Mouse (Mus musculus) thymus, postnatal 4 days (tissue): ENCODE data around the gene Pik3r2.
"Not testable (repeated sequence)": the region's sequence is repeated elsewhere in the genome, so short reads cannot be mapped to it uniquely, and the experiment has no call there.

Experiments
- DNase-seq: peaks from one replicate; pipeline ENCODE4 v3.0.0; 2021

Pik3r2 gene

DNA sequence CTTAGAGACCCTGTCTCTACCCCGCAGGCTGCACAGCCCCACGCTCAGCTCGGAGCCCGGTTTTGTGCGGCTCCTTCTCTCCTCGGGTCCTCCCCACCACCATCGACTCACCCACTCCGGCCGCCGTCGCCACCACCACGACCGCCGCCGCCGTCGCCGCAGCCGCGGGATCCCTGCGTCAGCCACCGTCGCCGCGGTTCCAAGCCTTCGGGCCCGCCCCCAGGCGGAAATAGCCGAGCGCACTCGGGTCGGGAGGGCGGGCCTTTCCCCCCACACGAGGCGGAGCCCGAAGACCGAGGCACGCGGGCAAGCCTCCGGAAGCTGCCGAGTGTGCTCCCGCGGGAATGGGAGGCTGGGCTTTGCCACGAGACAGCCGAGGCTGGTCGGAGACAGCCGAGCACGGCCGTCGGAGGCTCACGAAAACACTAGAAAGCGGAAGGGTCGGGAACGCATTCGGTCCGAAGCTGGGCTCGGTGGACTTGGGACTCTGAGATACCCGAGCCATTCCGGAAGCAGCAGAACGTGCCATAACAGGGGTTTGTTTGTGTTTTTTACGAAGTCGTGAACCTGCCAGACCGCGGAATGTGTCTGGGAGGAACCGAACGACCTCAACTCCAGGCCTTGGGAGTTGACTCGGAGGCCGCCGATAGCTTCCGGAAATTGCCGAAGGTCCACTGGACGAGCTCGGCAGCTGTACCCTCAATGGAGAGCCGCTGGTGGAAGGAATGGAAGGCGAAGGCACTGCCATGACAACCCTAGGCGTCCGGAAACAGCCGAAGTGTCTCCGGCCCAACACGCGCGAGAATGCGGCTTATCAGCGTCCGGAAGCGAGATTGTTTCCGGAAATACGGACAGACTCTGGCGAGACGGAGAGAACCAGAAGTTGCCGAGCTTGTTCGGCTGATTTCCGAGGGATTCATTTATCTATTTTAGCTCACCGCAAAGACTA lies at the start of gene Pik3r2:
TSS of gene Pik3r2 (minus strand) at position 218 of the 949 bp plus-strand sequence.
- DNase-seq, result peak; percentile 99

DNA sequence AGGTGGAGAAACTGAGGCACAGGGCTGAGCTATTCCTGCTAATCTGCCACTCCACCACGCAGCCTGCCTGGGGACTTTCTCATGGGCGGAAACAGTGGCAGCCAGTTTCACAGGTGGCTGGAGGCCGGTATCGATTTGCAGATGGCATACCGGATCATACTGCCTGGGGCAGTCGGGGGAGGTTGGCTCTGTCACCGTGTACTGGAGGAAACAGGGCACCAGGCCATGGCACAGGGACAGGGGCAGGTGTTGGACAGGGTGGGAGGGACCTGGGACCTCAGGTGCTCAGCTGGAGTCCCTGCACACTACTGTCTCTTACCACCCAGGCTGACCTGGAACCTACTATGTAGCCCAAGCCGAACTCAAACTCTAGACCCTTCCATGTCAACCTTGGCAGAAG lies 49.3 kb upstream of the Pik3r2 start:
- no peak for DNase-seq

DNA sequence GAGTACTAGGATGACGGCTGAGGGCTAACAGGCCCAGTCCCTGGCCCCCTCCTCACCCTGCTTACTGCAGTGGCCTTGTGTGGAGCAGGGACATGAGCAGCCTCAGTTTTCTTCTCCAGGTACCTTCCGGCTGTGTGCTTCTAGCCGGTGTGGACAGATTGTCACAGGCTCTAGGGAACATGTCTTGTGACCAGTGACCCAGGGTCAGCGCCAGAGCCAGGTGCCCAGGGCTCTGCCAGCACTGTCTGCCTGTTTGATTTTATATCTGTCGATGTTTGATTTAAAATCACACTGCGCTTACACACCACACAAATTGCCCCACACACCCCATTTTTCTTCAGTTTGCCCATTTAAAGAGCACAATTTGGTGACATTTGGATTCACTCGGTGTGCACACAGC lies 47.3 kb upstream of the Pik3r2 start:
- no peak for DNase-seq

DNA sequence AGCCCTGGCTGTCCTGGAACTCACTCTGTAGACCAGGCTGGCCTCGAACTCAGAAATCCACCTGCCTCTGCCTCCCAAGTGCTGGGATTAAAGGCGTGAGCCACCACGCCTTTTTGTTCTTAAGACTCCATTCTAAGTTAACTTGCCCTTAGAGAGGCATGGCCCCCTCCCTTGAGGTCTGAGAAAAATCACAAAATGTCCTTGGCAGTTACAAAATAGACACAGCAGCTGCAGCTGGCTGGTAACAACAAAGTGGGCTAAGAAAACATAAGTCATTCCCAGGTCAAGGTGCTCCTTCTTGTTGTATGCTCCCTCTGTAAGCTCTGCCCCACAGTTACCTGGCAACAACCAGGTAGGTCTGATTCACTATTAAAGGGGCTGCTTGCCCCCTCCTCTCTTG lies 46.1 kb upstream of the Pik3r2 start:
- DNase-seq, result not testable (repeated sequence)

DNA sequence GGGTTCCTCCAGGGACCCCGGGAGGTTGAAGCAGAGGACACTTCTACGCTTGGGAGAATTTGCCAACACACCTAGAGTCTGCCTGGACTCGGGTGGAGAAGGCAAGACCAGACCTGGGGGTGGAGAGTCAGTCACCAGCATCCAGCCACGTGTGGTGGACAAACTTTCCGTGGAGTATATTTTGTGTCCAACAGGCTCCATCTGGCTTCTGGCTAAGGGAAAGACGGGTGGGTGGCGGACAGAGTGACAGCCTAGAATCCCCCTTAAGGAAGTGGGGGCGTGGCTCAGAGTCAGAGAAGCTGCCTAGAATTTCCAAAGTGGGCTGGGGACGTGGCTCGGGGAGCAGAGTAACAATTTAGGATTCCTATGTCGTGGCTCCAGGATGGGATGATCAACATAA lies 45.5 kb upstream of the Pik3r2 start:
- no peak for DNase-seq

DNA sequence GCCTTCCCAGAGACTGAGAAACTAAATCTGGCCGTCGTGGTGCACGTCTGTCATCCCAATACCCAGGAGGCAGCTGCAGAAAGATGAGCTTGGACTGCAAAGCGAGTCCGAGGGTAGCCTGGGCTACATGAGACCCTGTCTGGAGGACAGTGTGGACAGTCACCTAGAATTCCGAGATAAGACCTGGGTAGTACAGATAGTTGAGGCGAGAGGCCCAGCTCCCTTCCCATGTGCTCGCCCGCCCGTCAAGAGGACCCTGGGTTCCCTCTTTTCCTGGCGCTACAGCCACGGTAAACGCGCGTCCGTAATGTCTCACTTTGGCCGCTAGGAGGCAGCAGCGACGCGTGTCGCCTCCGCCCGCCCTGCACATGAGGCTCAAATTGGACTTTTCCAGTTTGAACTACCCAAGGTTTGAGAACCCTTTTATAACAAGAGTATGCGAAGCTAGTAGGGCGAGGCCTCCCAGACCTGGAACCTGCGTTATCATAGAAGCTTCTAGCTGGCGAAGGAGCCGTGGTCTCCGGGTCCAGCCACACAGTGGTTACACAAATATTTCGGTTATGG lies 45.0 kb upstream of the Pik3r2 start:
- DNase-seq, result peak; percentile 85

DNA sequence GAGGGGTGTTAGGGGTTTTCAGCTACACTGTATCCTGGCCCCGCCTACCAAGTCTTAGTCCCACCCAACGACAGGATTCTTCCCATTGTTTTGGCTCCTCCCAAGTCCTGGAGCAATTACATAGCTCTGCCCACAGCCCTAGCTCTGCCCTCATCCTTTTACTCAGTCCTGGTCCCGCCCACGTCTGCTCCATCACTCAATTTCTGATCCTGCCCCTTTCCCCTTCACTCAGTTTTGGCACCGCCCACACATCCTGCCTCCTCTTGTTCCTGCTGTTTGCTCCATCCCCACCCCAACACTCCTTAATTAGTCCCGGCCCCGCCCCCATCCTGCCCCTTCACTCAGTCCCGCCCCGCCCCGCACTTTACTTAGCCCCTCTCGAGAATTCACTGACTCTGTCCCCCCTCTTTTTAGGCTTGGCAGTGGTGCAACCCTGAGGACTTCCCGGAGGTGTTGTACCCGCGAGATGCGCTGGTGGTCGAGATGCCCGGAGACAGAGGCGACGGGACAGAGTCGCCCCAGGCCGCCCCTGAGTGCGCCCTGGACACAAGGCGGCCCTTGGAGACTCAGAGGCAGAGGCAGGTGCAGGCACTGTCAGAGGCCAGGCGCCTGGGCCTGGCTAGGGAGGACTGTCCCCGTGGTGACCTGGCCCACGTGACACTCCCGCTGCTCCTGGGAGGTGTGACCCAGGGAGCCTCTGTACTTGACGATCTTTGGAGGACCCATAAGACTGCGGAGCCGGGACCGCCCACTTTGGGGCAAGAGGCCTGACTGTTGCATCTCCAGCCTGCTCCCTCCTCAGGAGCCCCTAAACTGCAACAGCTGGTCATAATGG lies 43.8 kb upstream of the Pik3r2 start:
- DNase-seq, result peak; percentile 36

DNA sequence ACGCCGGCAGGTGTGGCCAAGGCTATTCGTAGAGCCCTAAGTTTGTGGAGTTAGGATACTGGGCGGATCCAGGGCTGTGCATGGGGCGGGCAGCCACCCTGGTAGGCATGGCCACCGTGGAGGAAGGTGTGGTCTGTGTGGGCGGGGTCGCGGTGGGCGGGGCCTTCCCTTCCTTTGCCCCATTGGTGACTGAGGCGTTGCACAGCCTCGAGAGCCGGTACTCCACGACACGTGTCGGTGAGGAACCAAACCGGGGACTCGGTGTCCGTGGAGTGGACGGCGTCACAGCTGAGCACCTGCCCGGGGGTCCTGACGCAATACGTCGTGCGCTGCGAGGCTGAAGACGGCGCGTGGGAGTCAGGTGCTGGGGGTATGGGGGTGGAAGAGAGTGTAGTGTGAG lies 40.2 kb upstream of the Pik3r2 start:
- DNase-seq, result peak; percentile 58

DNA sequence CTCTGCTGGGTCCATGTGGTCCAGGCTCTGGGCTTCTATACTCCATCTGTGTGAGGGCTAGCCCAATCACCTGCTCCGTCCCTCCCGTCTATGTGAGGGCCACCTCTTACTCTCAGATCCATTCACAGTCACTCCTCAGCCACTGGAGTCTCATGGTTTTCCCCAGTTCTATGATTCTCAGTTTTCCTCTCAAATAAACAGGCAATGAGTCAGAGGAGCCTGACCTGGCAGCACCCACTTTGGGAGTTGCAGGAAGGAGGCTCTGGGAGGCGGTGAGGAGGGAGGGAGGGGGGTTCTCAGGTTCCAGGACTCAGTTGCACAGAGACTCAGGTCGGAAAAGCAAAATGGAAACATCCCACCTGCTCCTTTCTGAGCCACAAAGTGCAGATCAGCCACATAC lies 36.4 kb upstream of the Pik3r2 start:
- DNase-seq, result no peak

DNA sequence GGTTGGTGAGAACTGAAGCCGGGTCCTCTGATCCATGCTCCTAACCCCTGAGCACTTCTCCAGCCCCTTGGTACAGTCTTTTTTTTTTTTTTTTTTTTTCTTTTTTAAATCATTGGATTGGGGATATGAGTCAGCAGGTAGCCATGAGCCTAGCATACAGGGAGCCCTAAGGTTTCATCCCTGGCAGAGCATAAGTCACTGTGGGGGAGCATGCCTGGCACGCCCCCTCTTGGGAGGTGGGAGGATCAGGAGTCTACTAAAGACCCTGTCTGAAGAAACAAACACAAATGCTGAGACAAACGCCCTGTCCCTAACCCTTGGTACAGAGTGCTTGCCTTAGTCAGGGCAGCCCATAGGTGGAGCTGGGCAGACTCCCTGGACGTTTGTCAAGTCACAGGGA lies 35.5 kb upstream of the Pik3r2 start:
- DNase-seq, result no peak

DNA sequence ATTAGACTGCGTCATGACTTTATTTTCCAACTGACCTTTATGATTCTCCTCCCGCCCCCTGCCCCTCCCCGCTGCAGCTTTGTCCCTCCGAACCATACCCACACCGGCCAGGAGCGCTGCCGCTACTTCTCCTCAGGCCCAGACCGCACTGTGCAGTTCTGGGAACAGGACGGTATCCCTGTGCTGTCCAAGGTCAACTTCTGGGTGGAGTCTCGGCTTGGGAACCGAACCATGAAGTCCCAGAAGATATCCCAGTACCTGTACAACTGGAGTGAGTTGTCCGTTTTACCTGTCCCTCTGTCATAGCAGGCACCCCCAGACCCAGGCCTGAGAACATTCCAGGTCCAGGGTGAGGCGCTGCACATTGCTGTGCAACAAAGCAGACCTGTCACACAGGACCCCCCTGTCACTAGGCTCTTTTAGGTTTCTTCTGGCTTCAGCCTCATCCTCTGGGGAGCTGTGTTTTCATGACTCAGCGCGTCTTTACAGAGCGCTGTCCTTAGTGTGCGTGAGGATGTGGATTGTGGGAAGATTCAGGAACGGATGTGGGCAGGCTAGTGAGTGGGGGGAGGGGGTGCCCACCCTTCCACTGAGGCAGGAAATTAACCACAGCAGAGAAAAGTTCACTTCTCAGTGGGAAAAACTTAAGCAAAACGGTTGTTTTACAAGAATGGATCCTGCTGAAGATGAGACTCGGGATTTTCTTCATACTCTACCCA lies 34.6 kb upstream of the Pik3r2 start:
- peak; percentile 76 for DNase-seq

DNA sequence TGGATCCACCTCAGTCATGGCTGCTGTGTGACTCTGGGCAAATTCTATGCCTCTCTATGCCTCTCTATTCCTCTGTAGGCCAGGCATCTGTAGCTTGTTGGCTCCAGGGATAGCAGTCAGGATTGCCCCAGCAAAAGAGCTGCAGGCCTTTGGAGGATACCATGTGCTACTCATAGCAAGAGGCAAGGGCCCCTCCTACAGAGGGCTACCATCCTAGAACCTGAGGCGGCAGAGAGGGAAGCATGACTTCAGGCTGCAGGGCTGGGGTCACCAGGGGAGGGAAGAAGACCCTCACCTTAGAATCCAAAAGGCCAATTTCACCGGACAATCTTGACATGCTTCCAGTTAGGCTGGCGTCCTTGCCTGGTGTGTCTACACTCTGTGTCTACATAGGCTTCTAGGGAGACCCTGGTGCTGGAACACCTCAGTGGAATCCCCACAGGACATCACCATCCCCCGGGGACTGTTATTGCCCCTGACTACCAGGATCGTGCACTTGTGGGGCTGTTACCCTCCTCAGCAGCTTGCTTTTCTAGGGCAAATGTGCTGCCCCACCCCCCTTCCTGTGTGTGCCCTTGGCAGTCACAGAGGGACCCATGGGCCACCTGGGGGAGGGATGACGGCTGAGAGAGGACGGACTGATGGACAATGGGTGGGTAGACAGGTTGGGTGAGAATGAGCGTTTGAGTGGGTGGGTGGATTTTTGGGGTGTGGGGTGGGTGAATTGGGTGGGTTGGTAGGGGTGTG lies 32.6 kb upstream of the Pik3r2 start:
- DNase-seq, result peak; percentile 85

DNA sequence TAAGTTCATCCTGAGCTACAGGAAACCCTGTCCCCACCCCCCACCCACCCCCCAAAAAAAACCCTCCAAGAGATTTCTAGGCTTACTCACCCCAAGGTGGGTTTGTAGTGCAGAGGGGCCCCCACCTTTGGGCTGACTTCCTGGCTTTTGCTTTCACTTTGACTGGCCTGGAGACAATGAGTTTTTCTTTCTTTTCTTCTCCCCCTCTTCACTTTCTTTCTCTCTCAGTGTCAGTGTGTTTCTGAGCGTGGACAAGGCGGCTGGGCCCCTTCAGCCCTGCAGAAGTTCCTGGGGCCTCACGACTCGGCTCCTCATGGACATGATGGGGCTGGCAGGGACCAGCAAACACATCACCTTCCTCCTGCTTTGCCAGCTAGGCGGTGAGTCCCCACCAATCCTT lies 31.7 kb upstream of the Pik3r2 start, which contains the start of gene Il12rb1:
TSS of gene Il12rb1 (plus strand) at position 211 of the 400 bp plus-strand sequence.
- DNase-seq, result peak; percentile 61

DNA sequence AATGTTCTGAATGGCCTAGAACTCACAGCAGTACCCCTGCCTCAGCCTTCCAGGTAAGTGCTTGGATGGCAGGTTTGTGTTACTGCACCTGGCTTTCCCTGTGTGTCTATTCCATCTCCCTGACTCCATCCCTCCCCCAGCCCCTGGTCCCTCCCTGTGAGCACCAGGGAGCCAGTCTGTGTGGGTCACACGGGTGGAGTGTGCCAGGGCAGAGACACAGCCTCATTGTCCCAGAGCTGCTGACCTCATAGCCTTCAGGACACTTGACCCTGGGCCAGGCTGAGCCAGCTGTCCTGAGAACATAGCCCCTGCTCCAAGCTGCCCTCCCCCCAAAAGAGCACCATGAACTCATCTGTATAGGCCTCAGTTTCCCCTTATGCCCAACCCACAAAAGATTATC lies 30.8 kb upstream of the Pik3r2 start:
- no peak for DNase-seq

DNA sequence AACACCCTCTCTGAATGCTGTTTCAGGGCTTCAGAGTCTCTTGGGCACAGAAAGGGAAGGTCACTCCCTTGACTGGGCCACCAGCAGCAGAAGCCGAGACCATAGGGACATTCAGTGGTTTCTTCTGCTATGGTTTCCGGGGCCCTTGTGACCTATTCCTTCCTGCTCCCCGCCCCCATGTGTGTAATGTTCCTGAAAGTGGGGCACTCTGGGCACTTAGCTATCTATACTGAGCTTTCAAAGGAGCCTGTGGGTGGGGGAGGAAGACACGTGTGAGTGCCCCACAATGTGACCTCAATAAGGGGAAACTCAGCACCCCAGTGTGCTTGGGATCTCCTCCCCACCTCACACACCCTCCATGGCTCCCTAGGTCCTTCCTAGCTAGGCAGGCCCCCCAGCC lies 30.0 kb upstream of the Pik3r2 start:
- peak; percentile 80 for DNase-seq

DNA sequence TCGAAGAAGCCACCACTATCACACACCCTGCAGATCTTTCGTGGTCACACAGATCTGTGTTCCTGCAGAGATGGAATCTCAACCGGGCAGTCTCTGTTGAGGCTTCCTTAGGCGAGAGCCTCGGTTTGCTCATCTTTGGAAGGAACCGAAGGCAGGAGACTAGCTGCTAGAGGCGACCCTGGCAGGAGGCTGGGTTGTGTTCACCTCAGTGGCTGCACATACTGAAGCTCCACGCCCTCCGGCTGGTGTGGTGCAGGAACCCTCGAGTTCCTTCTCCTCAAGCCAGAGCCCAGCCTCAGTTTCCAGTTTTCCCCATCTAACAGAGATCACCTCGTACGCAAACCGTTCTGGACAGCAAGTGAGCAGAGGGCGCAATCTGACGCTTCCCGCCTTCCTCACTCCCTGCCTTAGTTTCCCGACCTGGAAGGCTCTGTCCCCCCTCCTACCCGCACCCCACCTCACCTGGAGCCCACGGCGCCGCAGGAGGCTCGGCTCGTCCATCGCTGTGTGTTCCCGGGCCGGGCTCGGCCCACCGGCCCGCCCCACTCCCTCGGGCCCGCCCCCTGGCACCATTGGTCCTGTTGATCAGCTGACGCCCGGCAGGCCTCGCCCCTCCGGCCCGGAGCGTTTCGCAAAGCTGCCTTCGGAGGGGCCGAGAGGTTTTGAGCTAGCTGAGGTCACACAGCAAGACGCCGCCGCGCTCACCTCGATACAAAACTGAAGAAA lies 28.1 kb upstream of the Pik3r2 start, which contains the start of gene Mast3:
TSS of gene Mast3 (minus strand) at position 574 of the 726 bp plus-strand sequence.
- DNase-seq, result peak; percentile 88

DNA sequence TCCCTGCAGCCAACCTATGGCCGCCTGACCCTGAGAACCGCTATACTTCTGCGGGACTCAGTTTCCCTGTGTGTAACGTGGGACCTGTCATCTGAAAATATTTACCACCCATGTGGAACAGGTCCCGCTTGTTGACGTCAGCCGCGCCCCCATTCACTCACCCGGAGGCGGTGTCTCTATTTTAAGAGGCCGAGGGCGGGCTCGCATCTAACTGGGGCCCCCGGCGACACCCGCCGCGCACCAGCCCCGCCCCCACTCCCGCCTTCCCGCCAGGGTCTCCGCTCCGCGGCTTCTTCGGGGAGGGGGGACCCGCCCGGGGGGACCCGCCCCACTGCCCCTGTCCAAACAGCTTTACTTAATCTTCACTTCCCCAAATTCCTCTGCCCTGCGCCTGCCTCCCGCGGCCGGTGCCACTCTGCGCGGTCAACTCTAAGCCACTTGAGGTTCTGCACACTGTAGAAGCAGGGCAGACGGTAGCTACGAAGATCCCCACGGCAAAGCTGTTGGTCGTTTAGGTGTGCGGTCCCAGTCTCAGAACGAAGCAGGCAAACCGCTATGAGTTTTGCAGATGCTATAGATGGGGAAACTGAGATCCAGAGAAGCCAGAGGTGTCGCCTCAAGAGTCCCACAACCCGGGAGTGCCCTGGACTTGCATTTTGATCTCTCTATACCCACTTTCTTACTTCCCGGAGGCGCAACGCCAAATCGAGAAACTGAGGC lies 27.4 kb upstream of the Pik3r2 start:
- peak; percentile 93 for DNase-seq

DNA sequence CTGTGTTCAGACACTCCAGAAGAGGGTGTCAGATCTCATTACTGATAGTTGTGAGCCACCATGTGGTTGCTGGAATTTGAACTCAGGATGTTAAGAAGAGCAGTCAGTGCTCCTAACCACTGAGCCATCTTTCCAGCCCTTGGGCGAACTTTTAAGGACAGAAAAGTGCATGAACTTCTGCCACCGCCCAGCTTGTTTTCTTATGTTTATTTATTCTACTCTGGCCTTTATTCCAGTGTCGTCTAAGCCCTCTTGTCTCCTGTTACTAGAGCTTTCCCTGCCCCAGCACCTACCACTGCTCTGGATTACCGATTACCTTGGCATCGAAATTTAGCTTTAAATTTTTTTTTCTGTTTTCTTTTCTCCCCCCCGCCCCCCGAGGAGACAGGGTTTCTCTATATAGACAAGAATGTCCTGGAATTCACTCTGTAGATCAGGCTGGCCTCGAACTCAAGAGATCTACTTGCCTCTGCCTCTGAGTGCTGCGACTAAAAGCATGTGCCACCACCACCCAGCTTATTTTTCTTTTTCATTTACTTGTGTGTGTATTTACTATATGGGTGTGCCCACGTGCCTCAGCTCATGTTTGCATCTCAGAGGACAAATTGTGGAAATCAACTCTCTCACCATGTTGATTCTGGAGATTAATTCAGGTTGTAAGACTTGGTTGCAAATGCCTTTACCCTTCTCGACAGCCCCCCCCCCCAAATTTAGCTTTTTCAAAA lies 26.4 kb upstream of the Pik3r2 start:
- DNase-seq, result no peak

DNA sequence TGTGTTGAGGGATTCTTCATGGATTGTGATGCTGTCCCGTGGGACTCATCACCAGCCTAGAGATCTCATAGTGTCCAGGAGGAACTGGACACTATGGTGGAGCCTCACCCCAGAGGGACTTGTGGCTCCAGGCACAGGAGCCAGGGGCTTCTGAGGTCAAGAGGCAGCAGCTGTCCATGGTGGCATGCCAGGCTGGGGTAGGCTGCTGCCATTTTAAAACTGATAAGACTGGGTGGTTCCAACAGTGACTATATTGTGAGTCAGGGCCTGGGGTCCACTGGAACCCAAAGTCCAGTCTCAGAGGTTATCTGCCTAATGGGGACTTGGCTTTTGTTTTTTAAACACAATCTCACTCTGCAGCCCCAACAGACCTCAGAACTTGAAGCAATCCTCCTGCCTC lies 25.3 kb upstream of the Pik3r2 start:
- no peak for DNase-seq

DNA sequence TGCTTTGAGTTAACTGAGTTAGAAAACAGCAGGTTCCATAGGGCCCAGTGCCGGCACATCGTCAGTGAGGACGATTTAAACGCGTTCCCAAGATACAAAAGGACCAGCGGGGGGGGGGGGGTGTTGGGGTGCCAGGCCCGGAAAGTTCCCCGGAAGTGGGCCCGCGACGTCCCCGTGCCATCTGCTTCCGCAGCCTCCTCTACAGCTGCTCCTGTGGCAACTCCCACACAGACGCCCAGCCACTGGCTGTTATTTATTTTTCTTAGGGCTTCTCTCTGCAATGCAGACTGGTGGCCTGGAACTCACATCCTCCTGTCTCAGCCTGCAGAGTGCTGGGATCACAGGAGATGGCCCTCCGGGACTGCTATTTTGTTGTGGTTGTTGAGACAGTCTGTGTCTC lies 24.6 kb upstream of the Pik3r2 start:
- DNase-seq, result peak; percentile 77
